Mouse (Mus musculus): ENCODE results near the gene Ffar3.

Ffar3 gene
- long read RNA-seq, experiment 1 = 0 reads
- long read RNA-seq, experiment 2 = 0 reads

- intact Hi-C loops (cut with DNase I) = no loop called here
Measured at GRCm38 (mm10) chr7:30856078-30856477, at the start of gene Ffar3. TSS of gene Ffar3 (minus strand) at chr7:30856178.

- intact Hi-C loops (cut with DNase I) = no loop called here
Measured at GRCm38 (mm10) chr7:30904042-30904441, 48.1 kb upstream of the Ffar3 start.

- intact Hi-C loops (cut with DNase I) = no loop called here
Measured at GRCm38 (mm10) chr7:30895217-30895616, 39.2 kb upstream of the Ffar3 start.

GRCm38 (mm10) chr7:30892515-30892914, 36.5 kb upstream of the Ffar3 start:
- intact Hi-C loops (cut with DNase I) = no loop called here

- intact Hi-C loops (cut with DNase I) = no loop called here
Measured at GRCm38 (mm10) chr7:30891746-30892145, 35.8 kb upstream of the Ffar3 start.

- intact Hi-C loops (cut with DNase I) = no loop called here
Measured at GRCm38 (mm10) chr7:30890681-30891080, 34.7 kb upstream of the Ffar3 start.

GRCm38 (mm10) chr7:30888786-30889185, 32.8 kb upstream of the Ffar3 start:
- intact Hi-C loops (cut with DNase I) = no loop called here

- intact Hi-C loops (cut with DNase I) = no loop called here
Measured at GRCm38 (mm10) chr7:30887568-30888188, 31.7 kb upstream of the Ffar3 start.

- intact Hi-C loops (cut with DNase I) = no loop called here
Measured at GRCm38 (mm10) chr7:30886852-30887251, 30.9 kb upstream of the Ffar3 start.

- intact Hi-C loops (cut with DNase I) = no loop called here
Measured at GRCm38 (mm10) chr7:30884047-30884446, 28.1 kb upstream of the Ffar3 start.

GRCm38 (mm10) chr7:30881367-30881766, 25.4 kb upstream of the Ffar3 start:
- intact Hi-C loops (cut with DNase I) = no loop called here

- intact Hi-C loops (cut with DNase I) = no loop called here
Measured at GRCm38 (mm10) chr7:30880176-30880575, 24.2 kb upstream of the Ffar3 start, which contains the start of gene Cd22. TSS of gene Cd22 (minus strand) at chr7:30880342.

- intact Hi-C loops (cut with DNase I) = loop anchor here (10.0 kb wide), 2 partner anchors 76 to 196 kb away; partner anchors contain the start of genes Fxyd3 and Usf2
Measured at GRCm38 (mm10) chr7:30878950-30879349, 23.0 kb upstream of the Ffar3 start.

GRCm38 (mm10) chr7:30873083-30873482, 17.1 kb upstream of the Ffar3 start:
- intact Hi-C loops (cut with DNase I) = loop anchor here (10.0 kb wide), 2 partner anchors 82 to 202 kb away; partner anchors contain the start of genes Fxyd3 and Usf2

GRCm38 (mm10) chr7:30863386-30863785, 7.4 kb upstream of the Ffar3 start:
- intact Hi-C loops (cut with DNase I) = no loop called here

- intact Hi-C loops (cut with DNase I) = no loop called here
Measured at GRCm38 (mm10) chr7:30861464-30861863, 5.5 kb upstream of the Ffar3 start, which contains the start of gene Ffar1. TSS of gene Ffar1 (minus strand) at chr7:30861564.

- intact Hi-C loops (cut with DNase I) = loop anchor here (2.0 kb wide), 1 partner anchor 53 kb away; no protein-coding TSS in a partner anchor
Measured at GRCm38 (mm10) chr7:30859635-30860402, 3.8 kb upstream of the Ffar3 start.

- intact Hi-C loops (cut with DNase I) = loop anchor here (2.0 kb wide), 1 partner anchor 52 kb away; no protein-coding TSS in a partner anchor
Measured at GRCm38 (mm10) chr7:30859290-30859634, 3.3 kb upstream of the Ffar3 start.

GRCm38 (mm10) chr7:30857746-30858145, 1.8 kb upstream of the Ffar3 start:
- intact Hi-C loops (cut with DNase I) = loop anchor here (2.0 kb wide), 1 partner anchor 51 kb away; no protein-coding TSS in a partner anchor

GRCm38 (mm10) chr7:30851421-30851820, 4.6 kb downstream of the Ffar3 start:
- intact Hi-C loops (cut with DNase I) = no loop called here

- intact Hi-C loops (cut with DNase I) = no loop called here
Measured at GRCm38 (mm10) chr7:30847934-30848333, 8.0 kb downstream of the Ffar3 start.

GRCm38 (mm10) chr7:30847386-30847785, 8.6 kb downstream of the Ffar3 start:
- intact Hi-C loops (cut with DNase I) = no loop called here

Measured in adrenal gland (tissue).